Mouse (Mus musculus) c-Kit-positive CD71-positive TER-119-positive erythroid progenitor cells, embryonic 14.5 days (primary cell): Measurements from ENCODE around the gene Mfsd5.
A peak's percentile ranks its signal among the peaks of the same experiment; 100 is the strongest.

Experiments
- DNase-seq: peaks from one replicate; pipeline ENCODE4 v3.0.0-alpha.2; 2013; ENCODE audit warnings: low spot score

Mfsd5 gene

DNA sequence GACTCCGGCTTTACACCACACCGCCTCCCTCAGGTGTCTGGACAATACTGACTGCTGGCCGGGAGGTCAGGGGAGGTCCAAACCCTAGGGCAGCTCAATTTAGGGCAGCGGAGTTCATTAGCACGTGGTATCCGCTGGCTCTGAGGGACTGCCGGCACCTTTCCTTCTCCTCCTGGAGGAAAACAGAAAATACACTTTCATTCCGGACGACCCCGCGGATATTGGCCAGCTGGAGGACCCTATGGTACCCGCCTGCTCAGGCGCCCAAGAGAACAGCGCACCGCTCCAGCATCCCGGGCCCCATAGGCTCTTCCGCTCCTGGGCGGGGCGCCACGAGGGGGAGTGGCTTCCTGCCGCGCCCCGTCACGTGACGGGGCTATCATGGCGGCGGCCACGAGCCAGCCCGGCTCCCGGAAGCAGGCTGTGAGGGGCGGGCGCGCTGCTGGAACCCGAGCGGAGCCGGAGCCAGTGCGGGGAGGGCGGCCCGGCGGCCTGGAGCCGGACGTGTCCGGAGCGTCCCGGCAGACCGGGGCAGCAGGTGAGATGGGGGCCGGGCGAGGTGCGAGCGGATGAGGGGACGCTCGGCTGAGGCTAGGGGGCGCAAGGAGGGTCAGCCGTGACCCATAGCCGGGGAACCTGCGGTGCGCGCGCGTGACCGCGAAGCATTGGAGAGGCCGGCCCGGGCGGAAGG lies at the start of gene Mfsd5:
Gene Mfsd5, plus strand, starts transcription at position 363 of the 691 bp plus-strand sequence.
- peak; percentile 87 for DNase-seq

DNA sequence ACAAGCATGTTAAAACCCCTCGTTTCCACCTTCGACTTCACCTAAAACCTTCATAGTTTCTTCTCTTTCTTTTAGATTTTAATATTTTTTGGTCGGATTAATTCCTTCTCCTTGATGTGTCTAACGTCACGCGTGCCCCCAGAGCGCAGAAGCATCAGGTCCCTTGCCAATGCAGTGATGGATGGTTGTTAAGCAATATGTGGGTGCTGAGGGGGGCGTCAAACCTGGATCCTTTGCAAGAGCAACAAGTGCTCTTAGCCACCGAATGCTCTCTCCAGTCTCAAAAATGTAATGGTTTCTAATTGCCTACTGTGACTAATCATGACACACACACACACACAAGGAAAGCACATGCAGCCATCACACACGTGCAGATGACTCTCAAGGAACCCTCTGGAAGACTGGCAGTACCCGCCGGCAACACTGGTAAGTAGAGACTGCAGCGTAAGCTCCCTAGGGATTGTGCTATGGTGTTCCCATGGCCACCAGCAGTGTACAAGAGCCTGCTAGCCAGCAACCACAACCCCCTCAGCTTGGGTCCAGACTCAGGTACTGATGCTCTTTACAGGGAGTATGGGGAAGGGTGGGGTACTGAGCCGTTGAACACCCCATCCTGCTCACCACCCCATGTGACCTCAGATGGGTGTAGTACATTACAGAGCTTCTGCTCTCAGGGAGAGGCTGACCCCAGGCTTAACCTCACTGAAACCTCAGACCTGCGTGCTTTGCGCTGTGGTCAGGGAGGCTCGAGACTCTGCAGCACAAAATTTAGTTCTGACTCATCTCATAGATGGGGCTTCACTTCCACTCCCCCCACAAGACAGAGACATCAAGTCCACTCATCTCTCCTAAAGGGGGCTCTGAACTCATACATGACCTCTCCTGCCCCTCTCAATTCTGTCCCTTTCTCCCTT lies 48.6 kb upstream of the Mfsd5 start:
- no peak for DNase-seq

DNA sequence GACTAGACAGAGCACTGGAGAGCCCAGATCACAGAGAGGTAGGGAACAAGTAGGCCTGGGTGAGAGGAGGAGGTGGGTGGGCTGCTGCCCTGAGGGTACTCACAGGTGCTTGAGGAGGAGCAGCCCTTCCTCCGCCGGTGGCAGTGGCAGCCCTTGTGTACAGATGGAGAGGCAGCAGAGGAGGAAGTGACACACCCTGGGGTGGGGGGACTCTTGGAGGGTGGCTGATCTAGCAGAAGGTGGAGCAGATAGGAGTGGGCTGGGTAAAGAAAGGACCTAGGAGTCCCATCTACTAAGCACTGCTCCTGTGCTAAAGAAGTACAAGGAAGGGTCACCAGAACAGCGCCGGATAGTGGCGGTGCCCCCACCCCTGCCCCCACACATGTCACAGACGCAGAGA lies 47.5 kb upstream of the Mfsd5 start, which contains the start of gene Itgb7:
Gene Itgb7, minus strand, starts transcription at position 197 of the 400 bp plus-strand sequence.
- peak; percentile 45 for DNase-seq

DNA sequence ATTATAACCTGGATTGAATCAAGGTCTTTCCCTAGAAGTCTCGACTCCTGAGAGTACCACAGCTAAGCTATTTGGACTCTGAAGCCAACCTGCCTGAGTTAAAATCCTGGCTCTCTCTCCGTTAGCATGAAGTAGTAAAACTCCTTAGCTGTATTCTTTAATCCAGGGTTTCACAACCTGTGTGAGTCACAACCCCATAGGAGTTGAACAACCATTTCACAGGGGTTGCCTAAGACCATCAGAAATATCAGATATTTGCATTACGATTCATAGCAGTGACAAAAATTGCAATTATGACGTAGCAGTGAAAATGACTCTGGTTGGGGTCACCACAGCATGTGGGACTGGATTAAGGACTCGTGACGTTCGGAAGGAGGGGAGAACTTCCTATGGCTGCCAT lies 46.5 kb upstream of the Mfsd5 start:
- DNase-seq, result no peak

DNA sequence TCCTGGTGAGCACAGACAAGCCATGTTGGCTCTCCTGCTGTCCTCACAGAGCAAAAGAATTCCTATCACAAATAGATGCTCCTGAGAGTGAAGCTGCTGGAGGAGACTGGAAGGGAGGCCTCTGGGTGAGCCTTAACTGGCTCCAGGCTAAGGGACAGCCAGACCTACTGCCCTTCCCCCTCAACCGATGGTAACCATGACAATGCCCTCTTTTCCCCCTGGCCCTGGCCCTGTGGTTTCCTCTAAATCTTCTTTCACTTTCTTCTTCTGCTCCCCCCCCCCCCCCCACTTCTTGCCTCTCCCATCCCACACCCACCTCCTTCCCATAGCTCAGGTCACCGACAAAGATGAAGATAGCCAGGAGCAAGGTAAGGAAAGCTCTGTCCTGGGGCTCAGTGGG lies 45.4 kb upstream of the Mfsd5 start:
- DNase-seq, result no peak

DNA sequence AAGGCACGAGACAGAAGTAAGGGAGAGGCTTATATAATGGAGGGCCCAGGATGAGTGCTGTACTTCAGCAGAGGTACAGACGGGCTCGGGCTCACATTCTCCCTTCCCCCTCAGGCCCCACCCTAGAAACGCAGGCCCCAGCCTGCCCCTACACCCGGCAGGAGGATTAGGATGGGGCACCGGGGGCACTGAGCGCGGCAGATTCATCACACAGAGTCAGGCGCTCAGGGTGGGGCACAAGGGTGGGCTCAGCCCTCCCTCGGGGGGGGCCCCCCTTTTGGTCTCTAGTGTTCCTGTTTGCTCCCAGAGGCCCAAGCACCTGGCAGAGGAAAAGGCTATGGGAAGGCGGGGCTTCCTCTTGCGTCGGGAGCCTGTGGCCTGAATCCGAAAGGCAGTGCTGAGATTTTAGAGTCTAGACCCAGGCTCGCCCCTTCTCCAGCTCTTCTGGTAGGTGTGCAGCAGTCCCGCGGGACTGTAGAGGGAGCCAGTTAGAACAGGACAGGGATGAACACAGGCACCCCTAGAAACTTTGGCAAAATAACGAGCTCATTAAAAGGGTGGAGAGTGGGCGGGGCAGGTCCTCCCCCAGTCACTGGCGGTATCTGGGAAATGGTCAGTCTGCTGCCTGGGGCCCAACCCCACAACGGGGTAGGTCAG lies 43.8 kb upstream of the Mfsd5 start:
- DNase-seq, result no peak

DNA sequence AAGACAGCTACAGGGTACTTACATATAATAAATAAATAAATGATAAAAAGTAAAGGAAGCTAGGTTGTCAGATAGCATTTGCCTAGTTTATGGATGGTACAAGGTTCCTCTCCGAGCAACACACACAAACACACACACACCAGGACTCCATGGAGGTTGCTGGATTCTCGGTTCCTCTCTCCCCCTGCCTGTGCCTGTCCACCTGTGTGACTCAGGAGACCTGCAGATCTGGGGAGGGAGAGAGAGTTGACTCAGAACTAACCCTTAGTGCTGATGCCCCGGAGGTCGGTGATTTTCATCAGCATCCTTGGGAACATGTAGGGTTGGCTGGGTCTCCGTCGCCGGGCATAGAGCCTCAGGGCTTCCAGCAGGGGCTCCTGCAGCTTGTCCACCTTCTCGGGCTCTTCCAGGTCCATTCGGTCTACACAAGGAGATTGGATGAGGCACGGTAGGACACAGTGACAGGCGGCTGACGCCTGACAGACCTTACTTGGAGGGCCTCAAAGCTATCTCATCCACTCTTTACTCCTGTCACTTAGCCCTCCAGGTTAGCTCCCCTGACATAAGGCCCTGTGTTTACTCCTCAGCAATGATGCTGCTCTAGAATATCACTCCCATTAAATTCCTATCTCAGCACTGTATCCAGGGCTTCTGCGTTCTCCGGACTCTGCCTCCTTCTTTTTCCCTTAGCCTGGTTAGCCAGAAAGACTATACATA lies 40.6 kb upstream of the Mfsd5 start:
- no peak for DNase-seq

DNA sequence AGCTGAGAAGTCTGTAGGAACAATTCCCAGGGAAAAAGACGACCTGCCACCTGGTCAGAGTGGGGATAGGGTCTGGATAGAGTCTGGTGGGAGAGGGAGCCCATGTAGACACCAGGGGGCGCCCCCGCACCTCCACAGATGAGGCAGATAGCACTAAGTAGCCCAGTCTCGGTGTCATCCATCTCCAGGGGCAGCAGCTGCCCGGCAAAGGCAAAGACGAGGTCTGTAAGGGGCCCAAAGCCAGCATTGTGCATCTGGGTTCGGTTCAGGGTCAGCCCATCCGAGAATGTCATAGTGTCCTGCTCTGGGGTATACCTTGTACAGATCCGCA lies 40.0 kb upstream of the Mfsd5 start:
- DNase-seq, result peak; percentile 52

DNA sequence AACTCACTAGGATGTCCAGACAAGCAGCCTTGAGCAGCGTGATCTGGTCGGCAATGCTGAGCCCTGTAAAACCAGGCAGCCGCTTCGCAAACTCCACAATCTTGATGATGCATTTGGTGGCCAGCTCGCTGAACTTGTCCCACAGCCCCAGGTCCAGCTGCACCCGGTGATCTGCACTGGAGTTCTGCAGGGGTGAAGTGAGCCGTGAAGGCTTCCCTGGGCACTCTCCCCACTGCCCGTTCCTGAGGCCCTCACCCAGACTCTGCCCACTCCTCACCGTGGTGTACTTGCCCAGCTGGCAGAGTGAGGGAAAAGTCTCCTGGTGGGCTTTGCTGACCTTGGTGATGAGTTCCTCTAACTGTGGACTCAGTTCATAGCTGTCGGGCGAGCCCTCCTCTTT lies 39.4 kb upstream of the Mfsd5 start:
- no peak for DNase-seq

DNA sequence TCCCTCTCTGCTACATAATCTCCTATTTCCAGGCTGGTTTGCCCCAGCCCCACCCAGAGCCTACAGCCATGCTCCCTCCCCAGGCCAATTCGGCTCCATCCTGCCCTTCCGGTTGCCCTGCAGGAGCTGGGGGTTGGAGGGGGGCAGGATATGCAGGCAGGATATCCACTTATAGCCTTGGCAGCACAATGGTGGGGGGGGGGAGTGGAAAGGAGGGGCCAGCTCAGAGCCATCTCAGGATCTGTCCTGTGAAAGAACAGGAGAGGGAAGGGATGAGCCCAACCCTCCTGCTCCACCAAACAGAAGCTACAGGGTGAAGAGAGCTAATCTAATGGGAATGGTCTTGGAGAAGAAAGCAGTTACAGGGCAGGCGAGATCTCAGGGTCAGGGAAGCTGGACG lies 38.6 kb upstream of the Mfsd5 start:
- DNase-seq, result no peak

DNA sequence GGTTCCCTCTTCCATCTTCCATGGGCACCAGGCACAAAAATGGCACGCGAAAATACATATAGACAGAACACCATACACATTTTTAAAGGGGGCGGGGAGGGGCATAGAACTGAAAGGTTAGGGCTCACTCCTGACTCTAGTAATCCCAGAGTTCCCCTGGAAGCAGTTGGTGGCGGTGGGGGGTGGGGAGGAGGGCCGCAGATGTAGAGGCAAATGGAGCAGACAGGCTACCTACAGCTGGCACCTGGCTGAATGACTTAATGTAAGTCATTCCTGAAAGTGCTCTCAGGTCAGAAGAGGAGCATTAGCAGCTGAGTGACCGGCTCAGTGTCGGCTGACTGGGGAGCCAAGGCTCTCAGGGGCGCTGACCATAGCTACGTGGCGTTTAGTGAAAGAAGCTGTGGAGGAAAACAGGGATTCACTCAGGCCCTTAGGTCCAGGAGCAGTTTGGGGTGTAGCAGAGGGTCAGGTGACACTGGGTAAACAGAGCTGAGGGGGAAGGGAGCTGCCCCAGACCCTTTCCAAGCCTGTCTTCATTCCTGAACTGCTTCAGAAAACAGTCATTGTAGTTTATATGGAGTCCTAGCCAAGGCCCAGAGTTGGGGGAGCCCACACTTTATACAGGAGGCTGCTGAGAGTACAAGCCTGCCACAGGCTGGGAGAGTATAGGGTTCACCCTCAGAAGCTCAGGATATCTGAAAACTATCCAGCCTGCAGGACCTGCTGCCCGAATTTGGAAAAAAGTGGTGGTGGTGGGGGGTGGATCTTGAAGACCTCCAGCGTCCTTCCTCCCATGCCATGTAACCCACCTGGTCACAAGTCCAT lies 36.6 kb upstream of the Mfsd5 start:
- DNase-seq, result no peak

DNA sequence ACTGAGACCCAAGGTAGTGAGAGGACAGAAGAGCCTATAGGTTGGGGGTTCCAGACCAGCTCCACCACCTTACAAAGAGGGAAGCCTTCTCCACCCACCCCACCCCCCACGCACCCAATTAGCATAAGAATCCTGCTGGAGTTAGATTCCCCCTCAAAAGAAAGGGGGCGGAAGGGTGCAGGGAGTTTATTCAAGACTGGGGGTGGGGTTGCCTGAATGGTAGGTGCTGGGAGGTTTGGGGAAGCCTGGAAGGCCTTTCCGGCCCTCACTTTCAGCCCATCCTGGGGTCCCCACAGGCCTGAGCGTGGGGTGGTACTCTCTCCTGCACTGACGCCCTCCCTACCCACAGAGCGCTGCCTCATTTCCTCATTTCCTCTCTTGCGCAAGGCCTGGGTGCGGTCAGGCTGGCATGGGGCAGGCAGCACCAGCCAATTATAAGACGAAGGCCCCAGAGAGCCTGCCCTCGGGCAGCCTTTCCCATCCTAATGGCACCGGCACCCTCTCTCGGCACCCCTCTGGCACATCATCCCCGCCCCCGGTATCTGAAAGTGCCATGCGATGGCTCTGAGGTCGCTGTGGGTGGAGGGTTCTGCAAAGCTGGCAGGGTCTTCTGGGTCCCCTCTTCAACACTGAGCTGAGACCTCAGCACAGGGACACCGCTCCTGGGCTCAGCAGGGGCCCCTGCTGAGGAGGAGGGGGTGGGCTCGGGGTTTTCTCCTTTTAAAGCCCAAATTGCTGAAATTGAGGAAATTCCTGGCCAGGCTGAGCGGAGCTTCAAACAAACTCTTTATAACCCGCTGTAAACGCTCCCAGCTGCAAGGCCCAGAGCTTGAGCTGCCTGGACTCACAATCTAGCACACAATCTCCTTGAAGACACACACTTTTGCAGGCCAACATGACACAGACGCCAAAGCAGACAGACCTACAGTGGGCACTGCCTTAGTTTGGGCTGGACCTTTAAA lies 35.7 kb upstream of the Mfsd5 start:
- no peak for DNase-seq

DNA sequence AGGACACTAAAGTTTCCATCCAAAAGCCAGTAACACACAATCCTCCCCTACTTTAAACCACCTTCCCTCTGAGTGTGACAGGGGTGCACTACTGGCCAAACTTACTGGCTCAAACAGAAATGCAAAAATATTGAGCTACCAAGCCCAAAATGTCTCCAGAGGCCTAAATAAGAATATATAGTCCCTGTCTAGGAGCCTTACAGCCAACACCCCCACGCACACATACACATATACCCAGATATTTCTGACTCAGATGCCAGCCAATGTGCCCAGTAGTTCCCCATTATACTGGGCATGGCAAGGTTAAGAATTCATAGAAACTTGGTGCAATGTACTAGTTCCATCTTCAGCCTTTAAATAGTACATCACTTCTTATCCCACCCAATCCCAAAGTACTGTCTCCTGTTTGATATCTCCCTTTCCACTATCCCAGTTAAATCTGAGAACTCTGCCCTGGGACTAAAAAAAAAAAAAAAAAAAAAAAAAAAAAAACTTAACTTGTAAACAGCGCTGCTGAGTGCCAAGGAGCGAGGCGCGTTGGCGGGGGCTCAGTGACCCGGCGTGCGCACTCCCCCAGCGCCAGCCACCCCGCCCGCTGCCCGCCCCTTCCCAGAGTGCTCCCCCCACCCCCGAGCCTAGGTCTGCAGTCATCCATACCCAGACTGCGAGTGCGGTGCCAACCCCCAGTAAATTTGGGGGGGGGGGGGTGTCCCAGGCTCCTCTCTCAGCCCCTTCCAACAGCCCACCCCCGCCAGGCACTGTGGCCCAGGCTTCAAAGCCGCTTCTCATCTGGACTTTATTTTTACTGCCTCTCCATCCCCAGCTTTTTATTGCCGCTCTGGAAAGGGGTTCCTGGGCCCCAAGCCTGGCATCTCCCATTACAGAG lies 34.7 kb upstream of the Mfsd5 start:
- DNase-seq, result no peak

DNA sequence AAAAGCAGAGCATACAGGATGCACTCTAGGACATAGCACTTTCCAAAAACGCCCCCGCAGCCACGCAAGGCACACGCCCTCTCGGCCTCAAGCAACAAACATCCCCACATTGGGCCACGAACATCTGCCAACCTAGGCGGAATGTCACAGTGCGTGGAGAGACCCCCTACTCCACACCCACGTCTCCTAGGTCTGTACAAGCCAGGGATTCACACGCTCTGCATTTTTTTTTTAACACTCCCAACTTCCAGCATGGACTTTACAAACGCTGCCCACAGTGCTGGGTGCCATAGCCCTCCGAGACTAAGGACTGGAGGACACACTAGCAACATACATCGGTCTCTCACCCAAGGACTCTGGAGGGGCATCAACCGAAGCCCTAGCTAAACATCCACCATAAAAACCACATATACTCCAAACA lies 33.8 kb upstream of the Mfsd5 start:
- DNase-seq, result no peak

DNA sequence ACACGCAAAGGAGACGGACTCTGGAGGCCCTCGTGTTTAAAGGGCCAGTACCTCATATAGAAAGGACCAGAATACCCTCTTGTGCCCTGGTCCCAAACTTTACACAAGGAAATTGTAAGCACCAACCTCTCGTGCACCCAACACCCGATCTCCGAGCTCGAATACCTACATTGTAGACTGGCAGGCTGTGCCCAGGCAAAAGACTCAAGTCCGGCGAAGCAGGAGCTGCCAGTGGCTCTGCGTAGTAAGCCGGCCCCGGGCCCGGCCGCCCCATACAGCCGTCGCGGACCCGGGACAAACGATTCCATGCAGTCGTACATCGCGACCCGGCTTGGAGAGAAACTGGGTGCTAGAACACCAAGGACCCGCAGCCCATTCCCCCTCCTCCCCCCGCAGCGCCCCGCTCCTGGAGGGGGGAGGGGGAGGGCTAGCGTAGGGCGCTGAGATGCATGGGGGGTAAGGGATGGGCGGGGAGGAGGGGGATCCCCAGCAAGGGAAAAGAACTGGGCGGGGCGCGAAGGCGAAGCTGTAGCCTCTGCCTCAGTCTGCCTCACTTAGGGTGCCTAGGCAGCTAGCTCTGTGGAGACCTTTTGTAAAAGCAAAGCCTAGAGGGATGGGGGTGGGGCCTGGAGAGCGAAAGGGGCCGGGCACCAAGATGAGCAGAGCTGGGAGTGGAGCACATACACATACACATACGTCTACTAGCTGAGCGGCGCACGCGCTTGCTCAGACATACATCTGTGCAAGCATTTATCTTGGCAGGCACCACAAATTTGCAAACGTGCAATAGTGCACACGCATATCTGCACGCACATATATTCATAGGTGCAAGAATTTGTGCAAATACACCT lies 33.1 kb upstream of the Mfsd5 start:
- no peak for DNase-seq

DNA sequence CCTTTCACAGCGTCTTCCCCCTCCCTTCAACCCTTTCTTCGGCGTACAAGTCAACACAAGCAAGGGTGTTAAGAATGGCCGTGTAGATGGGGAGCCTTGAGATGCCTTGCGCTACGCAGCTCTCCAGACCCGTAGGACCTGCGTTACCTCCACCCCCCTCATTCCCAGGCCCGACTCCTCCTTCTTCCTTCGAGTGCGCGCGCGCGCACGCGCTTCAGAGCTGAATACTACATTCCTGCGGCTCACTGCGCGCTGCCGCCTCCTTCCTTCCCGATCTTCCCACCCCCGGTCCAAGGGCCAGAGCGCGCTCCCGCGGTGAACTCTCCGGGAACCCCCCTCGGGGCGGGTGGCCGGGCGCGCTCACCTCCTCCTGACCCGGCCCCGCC lies 32.4 kb upstream of the Mfsd5 start:
- DNase-seq, result no peak

DNA sequence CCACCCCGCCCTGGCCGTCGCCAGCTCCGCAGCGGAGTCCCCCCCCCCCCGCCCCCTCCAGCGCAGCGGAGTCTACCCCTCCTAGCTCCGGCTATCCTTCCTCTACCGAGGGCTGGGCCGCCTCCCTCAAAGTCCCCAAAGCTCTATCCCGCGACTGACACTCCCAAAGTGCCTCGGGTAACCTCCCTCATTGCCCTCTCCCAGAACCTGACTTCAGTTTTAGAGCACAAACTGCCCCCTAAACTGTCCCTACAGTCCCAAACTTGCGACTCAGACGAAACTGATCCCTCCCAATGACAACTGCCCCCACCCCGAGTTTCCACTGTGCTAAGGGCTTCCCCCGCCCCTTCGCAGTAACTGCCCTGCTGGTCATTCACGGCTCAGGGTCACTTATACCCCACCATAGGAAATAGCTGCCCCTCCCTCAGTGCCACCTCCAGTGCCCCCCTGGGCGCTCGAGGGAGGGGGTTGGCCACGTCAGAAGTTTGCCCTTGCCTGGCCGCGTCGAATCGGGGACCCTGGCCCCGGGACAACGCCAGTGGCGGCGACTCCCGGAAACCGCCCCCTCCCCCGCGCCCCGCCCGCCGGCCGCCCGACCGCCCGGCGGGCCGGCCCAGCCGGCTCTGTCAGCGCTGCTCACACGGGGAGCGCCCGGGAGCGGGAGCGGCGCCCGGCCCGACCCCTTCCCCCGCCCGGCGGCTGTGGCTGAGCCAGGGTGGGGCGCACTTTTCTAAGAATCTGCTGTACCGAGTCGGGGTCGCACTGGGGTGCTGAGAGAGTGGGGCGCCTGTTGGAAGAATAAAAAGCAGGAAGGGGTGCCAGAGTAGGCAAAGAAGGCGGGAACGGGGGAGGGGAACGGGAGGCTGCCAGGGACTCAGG lies 31.8 kb upstream of the Mfsd5 start:
- no peak for DNase-seq
